Comparison of ENCODE assay signal across 8 mouse cellular contexts in genomic region chr11:3292711-3293249, GRCm38 (mm10). TPM values are rescaled to one million over a fixed set of nuclear protein-coding genes. Genes with fewer than 3 reads are reported as not detected.
DNase-seq lines count a peak whose midpoint lies in the region; ATAC-seq and TF ChIP-seq lines count a peak whose summit lies in the region.

No protein-coding gene starts in this region.

- intact Hi-C loops in left cerebral cortex, adult 2 months (cut with DNase I), result no loop called here
- intact Hi-C loops in heart, postnatal 14 days (cut with DNase I), result no loop called here

- H3K36me3 ChIP-seq in limb, embryonic 11.5 days (ENCODE audit: control insufficient read depth, insufficient read depth, low read length), result peaks cover 28% of the 10 kb centered on the region
- peaks cover 11% of the 10 kb centered on the region for H3K36me3 ChIP-seq in midbrain, embryonic 16.5 days (ENCODE audit: control insufficient read depth, insufficient read depth, low read length)

- H3K4me2 ChIP-seq in limb, embryonic 11.5 days (ENCODE audit: low read depth, severe bottlenecking), result peak overlapping the region; percentile 100
- peak overlapping the region; percentile 91 for H3K4me2 ChIP-seq in midbrain, embryonic 16.5 days (ENCODE audit: low read length)

- no peak for TF ChIP-seq POLR2A in cortical plate, adult 2 months (IDR thresholded peaks at IDR 0.05; ENCODE audit: extremely low read depth, insufficient read depth, low read length)

- no peak for ATAC-seq in limb, embryonic 11.5 days (ENCODE audit: insufficient number of reproducible peaks, low FRiP score, low TSS enrichment, low read depth)
- ATAC-seq in midbrain, embryonic 16.5 days, result no peak

- no peak for DNase-seq in left cerebral cortex, adult 2 months (ENCODE audit: extremely low spot score in 1 of 2, low spot score in 2 of 2)
- no peak for DNase-seq in left cerebral cortex, adult 11 months (ENCODE audit: low spot score)
- peak; percentile 23 to 44 for DNase-seq in heart, postnatal 14 days
- peak; percentile 83 for DNase-seq in limb, embryonic 11.5 days (ENCODE audit: low spot score)
- DNase-seq in spleen, adult 12 weeks (ENCODE audit: low spot score), result no peak
- no peak for DNase-seq in adrenal gland, adult 2 months

- H3K4me1 ChIP-seq in cortical plate, adult 2 months (ENCODE audit: control insufficient read depth, insufficient read depth, low read length), result peaks cover 4% of the 10 kb centered on the region; the same call in 1 of the 2 replicates
- peaks cover 15% of the 10 kb centered on the region for H3K4me1 ChIP-seq in limb, embryonic 11.5 days (ENCODE audit: control insufficient read depth, insufficient read depth, low read length)
- H3K4me1 ChIP-seq in midbrain, embryonic 16.5 days (ENCODE audit: control insufficient read depth, insufficient read depth, low read length), result peaks cover 46% of the 10 kb centered on the region

- no peaks in the 10 kb centered on the region for H3K27me3 ChIP-seq in limb, embryonic 11.5 days (ENCODE audit: control insufficient read depth, insufficient read depth, low read length)
- H3K27me3 ChIP-seq in midbrain, embryonic 16.5 days (ENCODE audit: control insufficient read depth, insufficient read depth, low read depth, low read length), result no peaks in the 10 kb centered on the region

- H3K9me3 ChIP-seq in limb, embryonic 11.5 days (ENCODE audit: control insufficient read depth, low read length), result no peaks in the 10 kb centered on the region
- H3K9me3 ChIP-seq in midbrain, embryonic 16.5 days (replicated peaks; ENCODE audit: control insufficient read depth, low read length, poor library complexity, severe bottlenecking), result no peaks in the 10 kb centered on the region

- no peak for TF ChIP-seq CTCF in left cerebral cortex, adult 2 months (IDR thresholded peaks at IDR 0.05)
- TF ChIP-seq CTCF in cortical plate, adult 2 months (IDR thresholded peaks at IDR 0.05; ENCODE audit: extremely low read depth, insufficient read depth, low read length), result no peak

- H3K4me3 ChIP-seq in left cerebral cortex, adult 2 months, result peak overlapping the region; percentile 75
- peak overlapping the region; percentile 83 for H3K4me3 ChIP-seq in cortical plate, adult 2 months (ENCODE audit: insufficient read depth, low read length)
- H3K4me3 ChIP-seq in limb, embryonic 11.5 days (ENCODE audit: low read depth, low read length), result peak overlapping the region; percentile 91
- peak overlapping the region; percentile 71 for H3K4me3 ChIP-seq in midbrain, embryonic 16.5 days (ENCODE audit: low read depth, low read length)

- H3K27ac ChIP-seq in left cerebral cortex, adult 2 months, result peak overlapping the region; percentile 100
- peak overlapping the region; percentile 19; the same call in 1 of the 2 replicates for H3K27ac ChIP-seq in cortical plate, adult 2 months (ENCODE audit: insufficient read depth, low read length)
- H3K27ac ChIP-seq in limb, embryonic 11.5 days (replicated peaks; ENCODE audit: low read depth, low read length), result peak overlapping the region; percentile 36
- peak overlapping the region; percentile 100 for H3K27ac ChIP-seq in midbrain, embryonic 16.5 days (ENCODE audit: low read length)

- WGBS in limb, embryonic 11.5 days, result 2% methylated on average over 8 of the region's 8 CpGs
- 2% methylated on average over 8 of the region's 8 CpGs for WGBS in midbrain, embryonic 16.5 days

- H3K9ac ChIP-seq in limb, embryonic 11.5 days (ENCODE audit: low read length), result peak overlapping the region; percentile 100
- peak overlapping the region; percentile 99 for H3K9ac ChIP-seq in midbrain, embryonic 16.5 days (ENCODE audit: low read depth, low read length)

RNA-seq across cellular contexts. Expression of gene Patz1, which starts 4.1 kb away (rescaled TPM):
- total RNA-seq in left cerebral cortex, adult 2 months (2021), result 10 to 100 TPM; 41.5 to 46.9 TPM
- polyA plus RNA-seq in cortical plate, adult 2 months (2012; rRNA removed), result 29.0 and 30.1 TPM in 2 replicates
- total RNA-seq in heart, postnatal 14 days (2021), result 10 to 100 TPM; 26.6 to 30.4 TPM
- 64.6 and 72.3 TPM in 2 replicates for polyA plus RNA-seq in limb, embryonic 11.5 days (2014; fragmentation: Nextera tagmentation; extraction: Ambion mirVana)
- polyA plus RNA-seq in midbrain, embryonic 16.5 days (2015; fragmentation: Nextera tagmentation; extraction: Ambion mirVana), result 41.6 and 52.0 TPM in 2 replicates
- 10 to 100 TPM; 19.7 to 30.4 TPM for total RNA-seq in adrenal gland, adult 2 months (2021)
- 73.0 and 73.9 TPM in 2 replicates for polyA plus RNA-seq in adrenal gland, adult 2 months (2012; rRNA removed)

RNA-seq across cellular contexts. Expression of gene Drg1, which starts 26.6 kb away (rescaled TPM):
- 10 to 100 TPM; 79.5 to 92.1 TPM for total RNA-seq in left cerebral cortex, adult 2 months (2021)
- polyA plus RNA-seq in cortical plate, adult 2 months (2012; rRNA removed), result 77.1 and 88.5 TPM in 2 replicates
- total RNA-seq in heart, postnatal 14 days (2021), result 10 to 100 TPM; 58.5 to 63.1 TPM
- 245 and 249 TPM in 2 replicates for polyA plus RNA-seq in limb, embryonic 11.5 days (2014; fragmentation: Nextera tagmentation; extraction: Ambion mirVana)
- polyA plus RNA-seq in midbrain, embryonic 16.5 days (2015; fragmentation: Nextera tagmentation; extraction: Ambion mirVana), result 212 and 223 TPM in 2 replicates
- total RNA-seq in adrenal gland, adult 2 months (2021), result 100 to 1,000 TPM in 1 of 2 experiments, 10 to 100 TPM in 1; 86.3 to 104 TPM
- polyA plus RNA-seq in adrenal gland, adult 2 months (2012; rRNA removed), result 5.4 and 7.2 TPM in 2 replicates

RNA-seq across cellular contexts. Expression of gene Pik3ip1, which starts 37.4 kb away (rescaled TPM):
- 10 to 100 TPM; 28.1 to 31.5 TPM for total RNA-seq in left cerebral cortex, adult 2 months (2021)
- polyA plus RNA-seq in cortical plate, adult 2 months (2012; rRNA removed), result 41.3 and 42.6 TPM in 2 replicates
- 10 to 100 TPM; 34.0 to 39.8 TPM for total RNA-seq in heart, postnatal 14 days (2021)
- 10.2 and 11.5 TPM in 2 replicates for polyA plus RNA-seq in limb, embryonic 11.5 days (2014; fragmentation: Nextera tagmentation; extraction: Ambion mirVana)
- polyA plus RNA-seq in midbrain, embryonic 16.5 days (2015; fragmentation: Nextera tagmentation; extraction: Ambion mirVana), result 22.8 and 29.5 TPM in 2 replicates
- total RNA-seq in adrenal gland, adult 2 months (2021), result 10 to 100 TPM in 1 of 2 experiments, 1 to 10 TPM in 1; 8.0 to 14.0 TPM
- 40.3 and 43.3 TPM in 2 replicates for polyA plus RNA-seq in adrenal gland, adult 2 months (2012; rRNA removed)

Comparison
In these comparisons a context has a peak if more than half of its experiments do, and no peak if none do; other contexts are left out.
1. DNase-seq: peak in heart, postnatal 14 days (2 of 2) and limb, embryonic 11.5 days (single experiment); none in left cerebral cortex, adult 2 months (0 of 2), left cerebral cortex, adult 11 months (single experiment), spleen, adult 12 weeks (single experiment) and adrenal gland, adult 2 months (single experiment).
2. H3K27ac ChIP-seq: peak in every context shown above with its lines; median percentile 100 in left cerebral cortex, adult 2 months; 100 in midbrain, embryonic 16.5 days; 36 in limb, embryonic 11.5 days; 19 in cortical plate, adult 2 months.
3. Peak in every context shown above with its lines, with median percentiles within 50 percentile points of each other: H3K4me3 ChIP-seq.